Mouse (Mus musculus): ENCODE data around the gene Pik3c2b.

DNA sequence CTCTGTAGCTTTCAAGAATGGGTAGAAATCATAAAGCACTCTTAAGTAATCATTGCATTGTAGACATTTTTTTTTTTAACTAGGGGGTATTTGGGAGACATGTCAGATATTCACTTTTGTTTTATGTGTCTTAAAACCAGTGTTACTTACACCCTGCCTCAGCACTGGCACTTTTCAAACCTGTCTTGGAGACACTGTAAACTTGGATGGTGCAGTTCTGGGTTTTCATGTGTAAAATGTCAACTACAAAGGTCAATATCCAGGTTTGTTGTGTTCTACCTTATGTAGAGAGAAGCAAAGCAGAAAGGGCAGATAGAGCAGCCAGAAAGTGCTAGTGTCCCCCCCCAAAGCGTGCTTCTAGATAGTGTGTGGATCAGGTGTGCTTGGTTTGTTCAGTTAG is 92.9 kb downstream of the Pik3c2b start:
- TF ChIP-seq CTCF (IDR thresholded peaks at IDR 0.05; ENCODE audit: control insufficient read depth, insufficient read depth, insufficient read length) (no peak), USF1 (IDR thresholded peaks at IDR 0.05; ENCODE audit: low read depth) (no peak), MYOG (IDR thresholded peaks at IDR 0.05; ENCODE audit: control insufficient read depth, extremely low read depth, insufficient read length) (no peak), FOSL1 (IDR thresholded peaks at IDR 0.05; ENCODE audit: insufficient read depth, low read length, poor library complexity, severe bottlenecking) (no peak), MYOD1 (IDR thresholded peaks at IDR 0.05; ENCODE audit: control insufficient read depth, insufficient read length, low read depth) (no peak)

Measured in C2C12 (cell line).